Mouse (Mus musculus): ENCODE measurements around the gene Fscn1.

GRCm38 (mm10) chr5:142989167-142989566, 29.0 kb downstream of the Fscn1 start:
- TF ChIP-seq CTCF (conservative IDR thresholded peaks at IDR 0.05; ENCODE audit: low read length) (no peak), POU5F1 (IDR thresholded peaks at IDR 0.05; ENCODE audit: borderline replicate concordance, low read length) (no peak)
